Mouse (Mus musculus) lung, adult 2 months (tissue): Measurements from ENCODE around the gene Psmb9.

Experiments
- CTCF ChIP-seq: fragments of 200-500 bp; IDR thresholded peaks from 2 replicates; pipeline ENCODE4 v1.5.1; 2011; ENCODE audit warnings: mild to moderate bottlenecking, low read length, control low read depth; ENCODE audit not compliant: insufficient read depth
- POLR2A ChIP-seq: fragments of 200-500 bp; IDR thresholded peaks from 2 replicates; pipeline ENCODE4 v1.6.1; 2011; ENCODE audit warnings: low read depth, mild to moderate bottlenecking, control low read depth, low read length, borderline replicate concordance; ENCODE audit errors: extremely low read depth

DNA sequence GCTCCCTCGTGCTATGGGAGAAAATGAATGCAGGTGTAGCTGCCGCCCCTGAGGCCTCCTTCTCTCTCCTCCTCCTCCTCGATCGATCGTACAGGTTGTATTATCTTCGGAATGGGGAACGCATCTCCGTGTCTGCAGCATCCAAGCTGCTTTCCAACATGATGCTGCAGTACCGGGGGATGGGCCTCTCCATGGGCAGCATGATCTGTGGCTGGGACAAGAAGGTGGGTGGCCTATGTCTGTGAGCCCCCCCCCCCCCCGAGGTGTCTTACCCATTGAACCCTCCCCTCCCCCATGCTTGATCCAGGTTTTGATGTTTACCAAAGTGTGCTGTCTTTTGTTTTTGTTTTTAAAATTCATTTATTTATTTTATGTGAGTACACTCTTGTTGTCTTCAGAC is 12.5 kb upstream of the Psmb9 start:
- TF ChIP-seq CTCF (no peak), POLR2A (no peak)
